Mouse (Mus musculus) bone marrow, adult 2 months (tissue): ENCODE measurements around the gene Ggn.

ENCODE experiments used
- CTCF ChIP-seq: fragments of 200-500 bp; IDR thresholded peaks from 2 replicates; pipeline ENCODE4 v1.5.1; 2011; ENCODE audit warnings: low read length, control low read depth; ENCODE audit not compliant: control insufficient read depth, insufficient read depth
- POLR2A ChIP-seq: fragments of 200-500 bp; IDR thresholded peaks from 2 replicates; pipeline ENCODE4 v1.6.1; 2011; ENCODE audit warnings: low read depth, mild to moderate bottlenecking, control low read depth, low read length, borderline replicate concordance; ENCODE audit not compliant: control insufficient read depth

DNA sequence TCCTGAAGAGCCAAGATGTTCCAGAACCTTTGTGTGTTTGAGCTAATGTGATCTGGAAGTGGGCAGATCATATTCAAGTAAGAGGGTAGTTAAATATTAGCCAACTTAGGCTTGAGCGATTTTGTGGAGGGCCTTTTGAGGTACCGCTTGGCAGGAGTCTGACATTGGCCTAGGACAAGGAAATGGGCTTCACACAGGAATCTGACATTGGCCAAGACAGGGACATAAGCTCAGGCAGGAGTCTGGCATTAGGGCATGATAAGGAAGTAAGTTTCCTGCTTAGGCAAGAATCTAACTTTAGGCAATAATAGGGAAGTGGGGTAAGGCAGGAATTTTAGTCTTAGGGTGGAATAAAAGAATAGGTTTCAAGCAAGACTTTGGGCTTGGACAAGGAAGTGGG lies 44.2 kb downstream of the Ggn start:
- no peak for TF ChIP-seq CTCF
- no peak for TF ChIP-seq POLR2A
